28 mouse cellular contexts compared by ENCODE assay signal in the genomic region with DNA sequence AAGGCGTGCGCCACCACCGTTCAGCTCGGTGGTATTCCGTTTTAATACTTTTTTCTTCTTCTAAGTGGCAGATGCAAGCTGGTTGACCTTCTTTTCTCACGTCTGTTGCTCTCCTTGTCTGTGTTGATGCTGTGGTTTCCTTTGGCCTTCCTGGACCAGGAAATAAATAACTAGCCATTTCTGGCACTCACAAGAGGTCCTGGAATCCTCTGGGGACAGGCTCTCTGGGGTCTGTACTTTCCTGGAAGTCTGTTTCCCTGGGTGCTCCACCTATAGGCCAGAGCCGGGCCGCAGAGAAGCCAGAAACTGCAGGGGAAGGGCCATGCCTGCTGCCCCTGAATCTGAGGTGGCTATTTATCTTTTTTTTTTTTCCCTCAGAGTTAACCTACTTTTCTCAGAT. TPM values are rescaled to one million over a fixed set of nuclear protein-coding genes. Genes with fewer than 3 reads are reported as not detected.
DNase-seq lines count a peak whose midpoint lies in the region; ATAC-seq and TF ChIP-seq lines count a peak whose summit lies in the region.
"Had no signal": no experiment of that assay in that cellular context is flagged by ENCODE, and none has a peak within 500 bp of the region (broad histone marks: within the 10 kb centered on the region; RNA-seq: fewer than 3 reads in every experiment).

No protein-coding gene starts in this region.

- no peak for DNase-seq in gastrocnemius, adult 2 months
- no peak for DNase-seq in gastrocnemius, postnatal 14 days
- no peak for DNase-seq in kidney, postnatal 4 days
- DNase-seq in lung, postnatal 0 days (ENCODE audit: low spot score), result no peak
- DNase-seq in lung, postnatal 10 days, result no peak
- DNase-seq in CH12.LX (ENCODE audit: extremely low read depth), result no peak
- DNase-seq in thymus, adult 18-20 months, result no peak
- DNase-seq: adrenal gland, postnatal 25 days; cerebellum, adult 2 months; cerebellum, postnatal 36 days; gastrocnemius, postnatal 25 days; heart, postnatal 10 days; lung, embryonic 14.5 days; right cerebral cortex, adult 18-20 months; thymus, postnatal 14 days had no signal

- TF ChIP-seq EP300 in lung, postnatal 0 days (IDR thresholded peaks at IDR 0.05), result no peak
- TF ChIP-seq EP300 in CH12.LX (IDR thresholded peaks at IDR 0.05; ENCODE audit: low read length), result no peak

- peak overlapping the region; percentile 71 for H3K27ac ChIP-seq in gastrocnemius, adult 2 months
- 0 out of 2 replicates have a peak overlapping the region, but pooled peaks have one; percentile 32 for H3K27ac ChIP-seq in kidney, embryonic 15.5 days
- H3K27ac ChIP-seq in lung, postnatal 0 days (ENCODE audit: low read length), result no peak overlapping the region
- no peak overlapping the region for H3K27ac ChIP-seq in CH12.LX (ENCODE audit: insufficient read depth, low read depth)
- H3K27ac ChIP-seq: forebrain, embryonic 13.5 days; heart, embryonic 13.5 days; hindbrain, embryonic 12.5 days; hindbrain, postnatal 0 days; intestine, embryonic 15.5 days; left cerebral cortex, adult 2 months; limb, embryonic 12.5 days; liver, embryonic 15.5 days; macrophage; midbrain, embryonic 15.5 days; neural tube, embryonic 12.5 days had no signal

- intact Hi-C loops in gastrocnemius, adult 2 months (cut with DNase I), result no loop called here
- intact Hi-C loops in gastrocnemius, postnatal 14 days (cut with DNase I; ENCODE audit: low total_unique reads), result no loop called here

- H3K79me2 ChIP-seq in CH12.LX (replicated peaks; ENCODE audit: control insufficient read depth, extremely low read depth, insufficient read depth, poor library complexity, severe bottlenecking), result peaks cover 77% of the 10 kb centered on the region

- no peaks in the 10 kb centered on the region for H3K27me3 ChIP-seq in kidney, embryonic 15.5 days
- H3K27me3 ChIP-seq in lung, postnatal 0 days (replicated peaks; ENCODE audit: insufficient read depth, low read length), result no peaks in the 10 kb centered on the region
- H3K27me3 ChIP-seq in CH12.LX (replicated peaks), result no peaks in the 10 kb centered on the region
- H3K27me3 ChIP-seq: forebrain, embryonic 13.5 days; heart, embryonic 13.5 days; hindbrain, embryonic 12.5 days; intestine, embryonic 15.5 days; limb, embryonic 12.5 days; midbrain, embryonic 15.5 days; neural tube, embryonic 12.5 days had no signal

- in situ Hi-C loops in CH12.LX (cut with MboI; ENCODE audit: low pct_ligation_motif_present, low pct_unique_long_range_greater_than_20kb, low sequenced_read_pairs), result loop anchor here (5.0 kb wide), 1 partner anchor 33 kb away; no protein-coding TSS in a partner anchor

- ATAC-seq in kidney, embryonic 15.5 days (replicated peaks; ENCODE audit: low FRiP score), result no peak
- ATAC-seq in lung, postnatal 0 days, result no peak
- ATAC-seq: forebrain, embryonic 13.5 days; hindbrain, postnatal 0 days; intestine, embryonic 15.5 days; midbrain, embryonic 15.5 days had no signal

- WGBS in kidney, embryonic 15.5 days, result 59% methylated on average over 8 of the region's 8 CpGs
- 45% methylated on average over 8 of the region's 8 CpGs for WGBS in lung, postnatal 0 days

- dilution Hi-C loops in CH12.LX (cut with MboI; ENCODE audit: extremely low pct_ligation_motif_present, extremely low pct_unique_long_range_greater_than_20kb, low sequenced_read_pairs), result no loop called here

- no peak for TF ChIP-seq RAD21 in CH12.LX (IDR thresholded peaks at IDR 0.05; ENCODE audit: low read depth, low read length)

- no peak overlapping the region for H3K9ac ChIP-seq in kidney, embryonic 15.5 days
- H3K9ac ChIP-seq in lung, postnatal 0 days (replicated peaks; ENCODE audit: low read depth), result no peak overlapping the region
- peak overlapping the region; percentile 54 for H3K9ac ChIP-seq in CH12.LX (ENCODE audit: insufficient read depth, low read depth)
- H3K9ac ChIP-seq: forebrain, embryonic 13.5 days; heart, embryonic 13.5 days; hindbrain, embryonic 12.5 days; intestine, embryonic 15.5 days; limb, embryonic 12.5 days; liver, embryonic 15.5 days; lung, embryonic 14.5 days; midbrain, embryonic 15.5 days; neural tube, embryonic 12.5 days had no signal

- H3K9me3 ChIP-seq in kidney, embryonic 15.5 days (replicated peaks), result no peaks in the 10 kb centered on the region
- H3K9me3 ChIP-seq in lung, postnatal 0 days (ENCODE audit: low read length), result no peaks in the 10 kb centered on the region
- no peaks in the 10 kb centered on the region for H3K9me3 ChIP-seq in CH12.LX (replicated peaks; ENCODE audit: low read length)
- H3K9me3 ChIP-seq: forebrain, embryonic 13.5 days; heart, embryonic 13.5 days; hindbrain, embryonic 12.5 days; intestine, embryonic 15.5 days; limb, embryonic 12.5 days; liver, embryonic 15.5 days; midbrain, embryonic 15.5 days; neural tube, embryonic 12.5 days had no signal

- TF ChIP-seq POLR2A in CH12.LX (IDR thresholded peaks at IDR 0.05; ENCODE audit: low read depth, low read length), result no peak

- H3K4me1 ChIP-seq in kidney, embryonic 15.5 days, result peaks cover 49% of the 10 kb centered on the region
- H3K4me1 ChIP-seq in lung, postnatal 0 days (ENCODE audit: insufficient read depth, low read depth, low read length), result peaks cover 8% of the 10 kb centered on the region; the same call in 1 of the 2 replicates
- peaks cover 33 to 85% of the 10 kb centered on the region in 2 experiments for H3K4me1 ChIP-seq in CH12.LX (ENCODE audit: control insufficient read depth in 1 of 2, insufficient read depth in 2 of 2)

- TF ChIP-seq CTCF in gastrocnemius, adult 2 months (IDR thresholded peaks at IDR 0.05), result peak; percentile 24
- TF ChIP-seq CTCF in lung, postnatal 0 days (IDR thresholded peaks at IDR 0.05), result peak; percentile 32; the same call in 1 of the 2 replicates
- 0 out of 4 replicates have a peak, but pooled peaks of 1 of the 2 experiments have one; percentile 17 for TF ChIP-seq CTCF in CH12.LX (conservative IDR thresholded peaks at IDR 0.05 in 1 of 2, IDR thresholded peaks at IDR 0.05 in 1 of 2; ENCODE audit: low read depth in 2 of 2, low read length in 2 of 2)

- H3K4me3 ChIP-seq in gastrocnemius, adult 2 months, result no peak overlapping the region
- no peak overlapping the region for H3K4me3 ChIP-seq in kidney, embryonic 15.5 days (replicated peaks)
- no peak overlapping the region for H3K4me3 ChIP-seq in lung, postnatal 0 days (ENCODE audit: low read depth, low read length)
- peak overlapping the region; percentile 53 to 69 (median 67) for H3K4me3 ChIP-seq in CH12.LX (replicated peaks in 1 of 3; ENCODE audit: low read depth in 2 of 3, low read length in 2 of 3, poor library complexity in 1 of 3)
- H3K4me3 ChIP-seq: forebrain, embryonic 13.5 days; heart, embryonic 13.5 days; hindbrain, embryonic 12.5 days; intestine, embryonic 15.5 days; left cerebral cortex, adult 2 months; limb, embryonic 12.5 days; liver, embryonic 15.5 days; midbrain, embryonic 15.5 days; myocyte; neural tube, embryonic 12.5 days had no signal

- no peak overlapping the region for H3K4me2 ChIP-seq in kidney, embryonic 15.5 days
- no peak overlapping the region for H3K4me2 ChIP-seq in lung, postnatal 0 days (replicated peaks; ENCODE audit: low read depth, low read length)
- H3K4me2 ChIP-seq in CH12.LX (ENCODE audit: insufficient read depth, low read depth, poor library complexity, severe bottlenecking), result peak overlapping the region; percentile 78
- H3K4me2 ChIP-seq: forebrain, embryonic 13.5 days; heart, embryonic 13.5 days; hindbrain, embryonic 12.5 days; intestine, embryonic 15.5 days; limb, embryonic 12.5 days; liver, embryonic 15.5 days; lung, embryonic 14.5 days; midbrain, embryonic 15.5 days; neural tube, embryonic 12.5 days had no signal

- H3K36me3 ChIP-seq in kidney, embryonic 15.5 days, result no peaks in the 10 kb centered on the region
- no peaks in the 10 kb centered on the region for H3K36me3 ChIP-seq in lung, postnatal 0 days (ENCODE audit: insufficient read depth, low read length)
- H3K36me3 ChIP-seq in CH12.LX (replicated peaks in 1 of 2; ENCODE audit: control insufficient read depth in 1 of 2, insufficient read depth in 1 of 2, low read length in 1 of 2), result peaks cover 0 to 24% of the 10 kb centered on the region in 2 experiments
- H3K36me3 ChIP-seq: heart, embryonic 13.5 days; hindbrain, embryonic 12.5 days; intestine, embryonic 15.5 days; limb, embryonic 12.5 days; liver, embryonic 15.5 days; midbrain, embryonic 15.5 days; neural tube, embryonic 12.5 days had no signal

TF ChIP-seq in CH12.LX, 34 proteins besides CTCF, POLR2A, EP300 and RAD21:
- TF ChIP-seq PAX5 (IDR thresholded peaks at IDR 0.05; ENCODE audit: low read length) (no peak), MXI1 (IDR thresholded peaks at IDR 0.05; ENCODE audit: low read depth, low read length) (no peak), RCOR1 (conservative IDR thresholded peaks at IDR 0.05; ENCODE audit: low read depth, low read length) (no peak), UBTF (IDR thresholded peaks at IDR 0.05; ENCODE audit: low read depth, low read length) (0 out of 2 replicates have a peak, but pooled peaks have one; percentile 29), MAZ (IDR thresholded peaks at IDR 0.05; ENCODE audit: low read depth, low read length) (no peak)
TF ChIP-seq in CH12.LX: peak in this region for 1.

RNA-seq across cellular contexts. Expression of a gene that starts 8.9 kb away (rescaled TPM):
- 10 to 100 TPM in 1 of 2 experiments, 1 to 10 TPM in 1; 9.8 to 11.0 TPM for total RNA-seq in gastrocnemius, adult 2 months (2021)
- total RNA-seq in gastrocnemius, postnatal 14 days (2021), result 10 to 100 TPM; 12.2 to 21.6 TPM
- polyA plus RNA-seq in kidney, embryonic 15.5 days (2015; fragmentation: Nextera tagmentation; extraction: Ambion mirVana), result 6.1 and 6.3 TPM in 2 replicates
- 4.3 and 4.6 TPM in 2 replicates for polyA plus RNA-seq in lung, postnatal 0 days (2015; fragmentation: Nextera tagmentation; extraction: Ambion mirVana)
- total RNA-seq in CH12.LX (2012; rRNA removed) (15.9 and 16.5 TPM in 2 replicates), CH12.LX (2014; rRNA removed) (7.2 and 8.7 TPM in 2 replicates)
- polyA plus RNA-seq in CH12.LX (2012; ENCODE audit: insufficient read length, low read depth), result 9.2 and 12.0 TPM in 2 replicates

RNA-seq across cellular contexts. Expression of a gene that starts 24.0 kb away (rescaled TPM):
- 10 to 100 TPM; 26.3 to 32.4 TPM for total RNA-seq in gastrocnemius, adult 2 months (2021)
- total RNA-seq in gastrocnemius, postnatal 14 days (2021), result 10 to 100 TPM; 23.0 to 33.2 TPM
- 32.4 and 32.6 TPM in 2 replicates for polyA plus RNA-seq in kidney, embryonic 15.5 days (2015; fragmentation: Nextera tagmentation; extraction: Ambion mirVana)
- 14.9 and 19.3 TPM in 2 replicates for polyA plus RNA-seq in lung, postnatal 0 days (2015; fragmentation: Nextera tagmentation; extraction: Ambion mirVana)
- total RNA-seq in CH12.LX (2012; rRNA removed) (84.5 and 107 TPM in 2 replicates), CH12.LX (2014; rRNA removed) (66.5 and 68.3 TPM in 2 replicates)
- 78.9 and 79.0 TPM in 2 replicates for polyA plus RNA-seq in CH12.LX (2012; ENCODE audit: insufficient read length, low read depth)

Comparison
In these comparisons a context has a peak if more than half of its experiments do, and no peak if none do; other contexts are left out.
1. H3K27ac ChIP-seq: peak in gastrocnemius, adult 2 months (single experiment) and kidney, embryonic 15.5 days (single experiment); none in lung, postnatal 0 days (single experiment) and CH12.LX (single experiment).
2. H3K4me3 ChIP-seq: peak in CH12.LX (3 of 3); none in gastrocnemius, adult 2 months (single experiment), kidney, embryonic 15.5 days (single experiment) and lung, postnatal 0 days (single experiment).